Mouse (Mus musculus) CH12.LX (cell line): ENCODE data around the gene Nipsnap3a.

Source experiments
- CHD2 ChIP-seq: IDR thresholded peaks from 2 replicates; pipeline ENCODE4 v1.6.1; 2011; ENCODE audit warnings: low read length, improper control_type of control experiment
- CTCF ChIP-seq, 2 experiments: IDR thresholded peaks in 1 of 2; conservative IDR thresholded peaks in 1 of 2; 2 replicates each; pipeline ENCODE4 v1.5.1; 2011 to 2012; ENCODE audit warnings: low read depth in 2 of 2, low read length in 2 of 2, improper control_type of control experiment in 1 of 2, inconsistent platforms in 1 of 2, mild to moderate bottlenecking in 1 of 2, moderate library complexity in 1 of 2
- GABPA ChIP-seq: IDR thresholded peaks from 2 replicates; pipeline ENCODE4 v1.6.1; 2012; ENCODE audit warnings: low read depth, low read length, improper control_type of control experiment, inconsistent platforms; ENCODE audit not compliant: insufficient replicate concordance
- MAFK ChIP-seq: IDR thresholded peaks from 2 replicates; pipeline ENCODE4 v1.6.1; 2011; ENCODE audit warnings: low read length, improper control_type of control experiment; ENCODE audit not compliant: insufficient replicate concordance
- MAX ChIP-seq: IDR thresholded peaks from 2 replicates; pipeline ENCODE4 v1.6.1; 2011; ENCODE audit warnings: low read length, improper control_type of control experiment
- MAZ ChIP-seq: IDR thresholded peaks from 2 replicates; pipeline ENCODE4 v1.6.1; 2012; ENCODE audit warnings: low read depth, mild to moderate bottlenecking, inconsistent platforms, low read length, improper control_type of control experiment, moderate library complexity
- MEF2A ChIP-seq: IDR thresholded peaks from 2 replicates; pipeline ENCODE4 v1.6.1; 2014; ENCODE audit warnings: low read depth, mild to moderate bottlenecking, inconsistent platforms, low read length, improper control_type of control experiment, borderline replicate concordance
- NELFE ChIP-seq: IDR thresholded peaks from 2 replicates; pipeline ENCODE4 v1.6.1; 2011; ENCODE audit warnings: low read depth, low read length, improper control_type of control experiment
- NRF1 ChIP-seq: IDR thresholded peaks from 2 replicates; pipeline ENCODE4 v1.6.1; 2014; ENCODE audit warnings: low read depth, mild to moderate bottlenecking, inconsistent platforms, low read length, improper control_type of control experiment, moderate library complexity
- POLR2A ChIP-seq: IDR thresholded peaks from 2 replicates; pipeline ENCODE4 v1.6.1; 2011; ENCODE audit warnings: low read depth, mild to moderate bottlenecking, improper control_type of control experiment, low read length
- RAD21 ChIP-seq: IDR thresholded peaks from 2 replicates; pipeline ENCODE4 v1.6.1; 2011; ENCODE audit warnings: low read depth, mild to moderate bottlenecking, low read length, improper control_type of control experiment, moderate library complexity
- TBP ChIP-seq: conservative IDR thresholded peaks from 2 replicates; pipeline ENCODE4 v1.6.1; 2011; ENCODE audit warnings: low read depth, low read length, improper control_type of control experiment

DNA sequence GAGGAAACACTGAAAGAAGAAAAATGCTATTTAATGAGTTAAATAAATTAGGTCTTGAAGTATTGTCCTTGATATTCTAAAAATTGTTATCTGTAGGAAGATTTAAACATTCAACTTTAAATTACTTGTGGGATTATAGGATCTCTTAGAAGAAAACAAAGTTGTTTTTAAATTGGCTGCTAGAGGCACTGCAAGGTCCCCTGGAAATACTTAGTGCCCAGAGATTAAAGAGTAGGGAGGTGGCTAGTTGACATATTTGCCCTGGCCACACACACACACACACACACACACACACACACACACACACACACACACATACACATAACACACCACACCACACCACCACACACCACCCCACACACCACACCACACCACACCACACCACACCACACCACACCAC lies 24.8 kb upstream of the Nipsnap3a start, which contains the start of gene Olfr270:
- no peak for TF ChIP-seq CTCF (conservative IDR thresholded peaks at IDR 0.05 in 1 of 2, IDR thresholded peaks at IDR 0.05 in 1 of 2; ENCODE audit: low read depth in 2 of 2, low read length in 2 of 2)
- TF ChIP-seq RAD21, result no peak
- TF ChIP-seq TBP, result no peak
- TF ChIP-seq POLR2A, result no peak
- TF ChIP-seq CHD2, result no peak
- no peak for TF ChIP-seq MAX
- no peak for TF ChIP-seq MAZ
- TF ChIP-seq GABPA, result no peak
- no peak for TF ChIP-seq NELFE
- TF ChIP-seq MAFK, result no peak
- TF ChIP-seq NRF1, result no peak
- no peak for TF ChIP-seq MEF2A
